Mouse (Mus musculus): ENCODE data around the gene Slc1a7. TPM values are rescaled to one million over a fixed set of nuclear protein-coding genes. Genes with fewer than 3 reads are reported as not detected.
A peak's percentile ranks its signal among the peaks of the same experiment; 100 is the strongest.

Gene Slc1a7
- polyA plus RNA-seq, 1 experiment from 2014 or later = 0.06 TPM

DNA sequence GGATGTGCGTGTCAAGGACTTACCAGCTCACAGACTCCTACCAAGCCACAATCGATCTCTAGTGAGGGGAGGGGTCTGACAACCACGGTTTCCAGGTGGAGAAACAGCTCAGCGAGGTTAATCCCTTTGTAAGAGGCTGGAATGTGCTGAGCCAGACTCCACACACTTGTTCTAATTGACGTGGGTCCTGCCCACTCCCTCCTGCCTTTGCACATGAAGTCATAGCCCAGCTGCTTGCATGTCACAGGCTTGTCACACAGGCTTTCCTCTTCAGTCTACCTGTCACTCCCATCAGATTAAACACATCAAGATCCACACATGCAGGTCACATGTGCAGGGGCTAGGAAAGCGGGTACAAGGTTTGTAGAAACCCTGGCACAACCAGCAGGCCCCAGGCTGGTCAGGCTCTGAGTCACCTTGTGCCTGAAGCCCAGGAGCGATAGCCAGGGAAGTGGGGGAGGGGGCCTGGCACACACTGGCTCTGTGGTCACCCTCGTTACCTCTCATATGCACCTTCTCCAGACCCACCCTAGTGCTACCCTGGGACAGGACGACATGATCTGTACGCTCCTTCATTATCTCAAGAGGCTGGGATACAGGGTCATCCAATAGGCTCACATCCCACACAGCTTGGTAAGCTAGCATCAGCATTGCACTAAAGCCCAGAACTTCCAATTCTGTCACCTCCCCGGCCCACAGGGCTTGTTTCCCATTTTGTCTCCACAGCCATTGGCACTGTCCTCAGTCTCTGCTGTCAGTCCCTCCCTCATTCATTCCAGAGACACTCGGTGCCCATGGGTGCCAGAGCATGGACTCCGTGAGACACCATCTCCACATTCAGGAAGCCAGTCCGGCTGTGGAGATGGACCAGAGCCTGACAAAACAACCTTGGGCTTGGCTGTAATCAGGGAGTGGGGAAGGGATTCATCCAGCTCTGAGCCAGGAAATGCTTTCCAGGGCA is 51.1 kb downstream of the Slc1a7 start:
- Histone ChIP-seq H3K27ac (0 out of 2 replicates have a peak overlapping the region, but pooled peaks have one; percentile 3), H3K27me3 (ENCODE audit: poor library complexity, severe bottlenecking) (peaks cover 17% of the 10 kb centered on the region; the same call in 1 of the 2 replicates), H3K36me3 (replicated peaks) (no peaks in the 10 kb centered on the region), H3K4me3 (no peak overlapping the region), H3K4me1 (peaks cover 24% of the 10 kb centered on the region), H3K9me3 (no peaks in the 10 kb centered on the region)
- no peak for DNase-seq (ENCODE audit: extremely low spot score, low spot score)
- 45% methylated on average over 14 of the region's 14 CpGs for WGBS

DNA sequence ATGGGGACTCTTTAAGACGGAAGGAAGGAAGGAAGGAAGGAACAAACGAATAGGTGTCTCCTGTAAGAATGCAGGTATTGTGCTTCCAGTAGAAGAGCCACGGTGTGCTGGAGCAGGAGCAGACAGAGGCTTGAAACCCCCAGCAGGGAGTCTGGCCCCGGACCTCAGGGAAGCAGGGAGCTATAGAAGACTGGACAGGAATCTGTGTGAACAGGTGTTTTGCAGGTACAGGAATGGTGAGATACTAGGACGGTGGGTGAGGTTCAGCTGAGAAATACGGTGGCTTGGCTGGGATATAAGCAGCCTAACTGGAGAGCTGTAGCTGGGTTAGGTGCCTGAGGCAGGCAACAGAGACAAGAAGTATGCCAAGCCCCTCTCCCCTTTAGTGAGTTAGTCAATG is 52.0 kb downstream of the Slc1a7 start:
- peaks cover 31% of the 10 kb centered on the region for H3K4me1 ChIP-seq
- 90% methylated on average over 6 of the region's 6 CpGs for WGBS
- no peak for DNase-seq (ENCODE audit: extremely low spot score, low spot score)

DNA sequence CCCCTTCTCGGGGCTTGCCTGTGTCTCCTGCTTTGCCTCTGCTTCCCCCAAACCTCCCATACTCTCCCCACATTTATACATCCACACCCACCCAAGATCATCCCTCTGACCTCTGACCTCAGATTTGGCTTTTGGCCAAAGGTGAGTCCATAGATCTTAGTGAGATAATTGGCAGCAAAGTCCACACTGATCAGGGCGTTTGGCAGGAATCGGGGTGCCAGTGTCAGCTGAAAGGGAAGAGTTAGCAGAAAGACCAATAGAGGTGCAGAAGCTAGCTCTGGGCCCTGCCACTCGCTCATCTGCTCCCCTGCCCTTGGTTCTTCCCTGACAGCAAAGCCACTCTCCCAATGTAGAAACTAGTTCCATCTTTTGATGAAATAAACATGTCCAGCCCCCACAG is 55.1 kb downstream of the Slc1a7 start:
- no peak for DNase-seq (ENCODE audit: extremely low spot score, low spot score)
- 85% methylated on average over 4 of the region's 4 CpGs for WGBS

More for the DNA sequence above, 52.0 kb downstream of the Slc1a7 start:
- no peaks in the 10 kb centered on the region for H3K36me3 ChIP-seq (replicated peaks)
- H3K27me3 ChIP-seq (ENCODE audit: poor library complexity, severe bottlenecking) = peaks cover 23% of the 10 kb centered on the region; the same call in 1 of the 2 replicates
- no peaks in the 10 kb centered on the region for H3K9me3 ChIP-seq
- H3K27ac ChIP-seq = no peak overlapping the region
- H3K4me3 ChIP-seq = no peak overlapping the region

DNA sequence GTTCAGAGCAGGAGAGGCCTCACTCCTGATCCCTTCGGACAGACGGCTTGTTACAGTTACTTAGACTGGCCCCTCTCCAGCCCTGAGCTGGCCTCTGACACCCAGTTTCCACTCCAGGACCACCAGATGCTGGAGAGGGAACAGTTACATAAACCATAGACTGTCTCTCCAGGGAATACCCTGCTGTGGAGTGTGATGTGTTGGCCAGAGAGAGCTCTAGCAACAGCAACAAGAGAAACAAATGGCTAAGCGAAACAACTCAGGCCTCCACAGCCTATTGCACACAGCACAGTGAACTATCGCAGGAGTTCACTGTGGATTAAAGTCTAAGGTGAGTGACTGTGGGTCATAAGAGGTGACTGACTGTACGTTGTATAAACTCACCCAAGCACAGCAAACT is 56.5 kb downstream of the Slc1a7 start:
- no peaks in the 10 kb centered on the region for H3K36me3 ChIP-seq (replicated peaks)
- DNase-seq (ENCODE audit: extremely low spot score, low spot score) = no peak
- H3K4me3 ChIP-seq = no peak overlapping the region
- H3K27me3 ChIP-seq (ENCODE audit: poor library complexity, severe bottlenecking) = peaks cover 56% of the 10 kb centered on the region
- 66% methylated on average over 5 of the region's 5 CpGs for WGBS
- no peaks in the 10 kb centered on the region for H3K9me3 ChIP-seq
- peaks cover 17% of the 10 kb centered on the region for H3K4me1 ChIP-seq
- H3K27ac ChIP-seq = no peak overlapping the region

More for the DNA sequence above, 55.1 kb downstream of the Slc1a7 start:
- Histone ChIP-seq H3K4me1 (peaks cover 32% of the 10 kb centered on the region), H3K27ac (no peak overlapping the region), H3K9me3 (no peaks in the 10 kb centered on the region), H3K4me3 (no peak overlapping the region), H3K27me3 (ENCODE audit: poor library complexity, severe bottlenecking) (peaks cover 42% of the 10 kb centered on the region), H3K36me3 (replicated peaks) (no peaks in the 10 kb centered on the region)

DNA sequence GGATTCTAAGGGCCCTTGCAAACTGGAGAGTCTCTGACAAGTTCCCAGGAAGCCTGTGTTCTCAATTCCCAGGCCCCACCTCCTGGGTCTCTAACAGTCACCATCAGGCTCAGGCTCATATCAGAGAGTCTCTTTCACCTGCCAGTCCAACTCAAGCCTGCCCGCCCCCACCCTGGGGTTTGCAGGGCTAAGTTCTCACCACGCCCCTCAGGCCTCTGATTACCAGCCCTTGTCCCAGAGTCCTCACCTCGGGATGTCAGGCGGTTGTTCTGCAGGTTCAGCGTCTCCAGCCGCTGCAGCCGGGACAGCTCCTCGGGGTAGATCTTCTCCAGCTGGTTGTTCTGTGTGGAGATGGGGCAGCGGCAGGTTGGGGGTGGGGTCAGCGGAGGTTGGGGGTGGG is 57.1 kb downstream of the Slc1a7 start:
- 1% methylated on average over 10 of the region's 10 CpGs for WGBS
- peaks cover 17% of the 10 kb centered on the region for H3K4me1 ChIP-seq
- DNase-seq (ENCODE audit: extremely low spot score, low spot score) = no peak

DNA sequence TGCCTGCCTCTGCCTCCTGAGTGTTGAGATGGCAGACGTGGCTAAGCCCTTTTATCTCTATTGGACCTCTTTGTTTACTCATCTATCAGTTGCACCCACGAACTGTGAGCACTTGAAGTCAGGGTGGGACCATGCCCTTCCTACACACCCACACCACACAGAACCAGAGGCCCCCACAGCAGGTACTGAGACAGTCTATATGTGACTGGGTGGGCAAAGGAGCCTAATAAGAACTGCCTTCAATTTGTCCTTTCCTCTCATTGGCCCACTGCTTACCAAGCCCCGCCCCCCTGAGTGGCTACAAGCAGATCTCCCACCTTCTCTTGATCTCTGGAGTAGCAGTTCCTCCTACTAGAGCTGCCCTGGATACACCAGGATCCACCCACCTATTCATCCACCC is 58.1 kb downstream of the Slc1a7 start:
- H3K27me3 ChIP-seq (ENCODE audit: poor library complexity, severe bottlenecking) = peaks cover 62% of the 10 kb centered on the region
- H3K9me3 ChIP-seq = no peaks in the 10 kb centered on the region
- H3K4me1 ChIP-seq = peaks cover 23% of the 10 kb centered on the region
- no peak for DNase-seq (ENCODE audit: extremely low spot score, low spot score)
- no peaks in the 10 kb centered on the region for H3K36me3 ChIP-seq (replicated peaks)
- 29% methylated on average over 3 of the region's 3 CpGs for WGBS
- no peak overlapping the region for H3K4me3 ChIP-seq
- H3K27ac ChIP-seq = no peak overlapping the region

More for the DNA sequence above, 57.1 kb downstream of the Slc1a7 start:
- peaks cover 58% of the 10 kb centered on the region for H3K27me3 ChIP-seq (ENCODE audit: poor library complexity, severe bottlenecking)
- H3K9me3 ChIP-seq = no peaks in the 10 kb centered on the region
- peak overlapping the region; percentile 48; the same call in 1 of the 2 replicates for H3K27ac ChIP-seq
- H3K36me3 ChIP-seq (replicated peaks) = no peaks in the 10 kb centered on the region
- H3K4me3 ChIP-seq = peak overlapping the region; percentile 32

DNA sequence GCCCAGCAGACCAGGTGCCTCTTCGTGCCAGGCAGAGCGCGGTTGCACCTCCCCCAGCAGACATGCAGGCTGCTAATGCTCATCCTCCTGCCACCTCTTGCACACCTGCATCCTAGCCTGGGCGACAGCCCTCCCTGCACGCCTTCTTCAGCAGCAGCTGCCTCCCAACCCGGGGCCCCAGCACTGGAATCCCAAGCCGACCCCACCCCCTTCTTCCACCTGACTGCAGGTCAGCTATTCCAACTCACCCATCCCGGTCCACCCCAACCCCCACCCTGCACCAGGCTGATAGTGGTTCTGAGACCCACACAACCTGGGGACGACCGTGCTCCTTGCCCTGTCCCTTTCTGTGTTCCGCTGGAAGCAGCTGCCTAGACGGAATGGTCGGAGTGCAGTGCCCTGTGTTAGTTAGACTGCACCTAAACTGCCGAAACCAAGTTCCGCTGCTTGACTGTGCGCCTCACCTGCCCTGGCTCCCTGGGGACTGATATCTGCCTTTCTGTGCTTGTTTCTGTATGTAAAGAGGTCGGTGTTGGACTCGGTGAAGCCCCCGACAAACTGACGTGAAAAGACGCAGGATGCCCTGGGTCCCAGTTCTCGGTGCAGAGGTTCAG is 62.9 kb downstream of the Slc1a7 start:
- no peak overlapping the region for H3K27ac ChIP-seq
- peak overlapping the region; percentile 65 for H3K4me3 ChIP-seq
- no peaks in the 10 kb centered on the region for H3K9me3 ChIP-seq
- H3K27me3 ChIP-seq (ENCODE audit: poor library complexity, severe bottlenecking) = peaks cover 78% of the 10 kb centered on the region
- peaks cover 25% of the 10 kb centered on the region for H3K4me1 ChIP-seq
- no peak for DNase-seq (ENCODE audit: extremely low spot score, low spot score)
- WGBS = 2% methylated on average over 22 of the region's 22 CpGs
- no peaks in the 10 kb centered on the region for H3K36me3 ChIP-seq (replicated peaks)

DNA sequence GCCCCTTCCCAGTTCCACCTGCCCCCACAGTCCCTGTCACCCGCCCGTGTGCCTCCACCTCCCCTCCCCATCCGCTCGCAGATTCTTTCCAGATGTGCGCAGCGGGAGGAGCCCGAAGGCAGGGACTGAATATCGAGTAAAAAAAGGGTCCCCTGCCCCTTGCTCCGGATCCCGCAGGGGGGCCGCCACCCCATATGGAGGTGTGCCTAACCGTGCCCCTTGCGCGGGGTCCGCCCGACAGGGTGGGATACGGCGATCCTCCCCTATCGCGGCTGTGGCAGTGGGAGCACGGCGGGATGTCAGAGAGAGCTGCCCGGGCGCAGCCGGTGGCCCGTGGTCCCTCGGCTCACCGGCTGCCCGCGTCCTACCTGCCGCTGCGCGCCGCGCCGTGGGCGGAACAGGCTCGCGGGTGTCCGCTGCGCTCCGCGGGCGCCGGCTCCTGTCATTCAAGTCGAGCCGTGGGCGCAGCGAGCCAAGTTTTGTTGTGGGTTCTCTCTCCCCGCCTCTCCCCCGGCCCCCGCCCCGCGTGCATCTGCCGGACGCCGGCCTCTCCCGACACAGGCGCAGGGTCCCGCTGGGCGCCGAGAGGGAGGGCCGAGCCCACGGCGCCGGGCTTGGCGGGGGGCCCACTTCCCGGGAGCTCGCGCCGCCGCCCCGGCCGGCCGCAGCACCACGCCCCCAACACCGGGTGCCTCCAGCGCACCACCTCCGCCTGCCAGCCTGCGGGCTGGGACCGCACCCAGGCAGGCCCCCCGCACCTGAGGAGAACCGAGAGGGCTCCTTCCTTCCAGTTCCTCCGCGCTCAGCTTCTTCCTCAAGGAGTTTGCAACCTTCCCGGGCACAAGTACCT is 63.6 kb downstream of the Slc1a7 start:
- DNase-seq (ENCODE audit: extremely low spot score, low spot score) = no peak
- Histone ChIP-seq H3K36me3 (replicated peaks) (no peaks in the 10 kb centered on the region), H3K27ac (peak overlapping the region; percentile 69), H3K9me3 (no peaks in the 10 kb centered on the region), H3K4me1 (peaks cover 25% of the 10 kb centered on the region), H3K4me3 (peak overlapping the region; percentile 65), H3K27me3 (ENCODE audit: poor library complexity, severe bottlenecking) (peaks cover 71% of the 10 kb centered on the region)
- under 1% methylated on average over 84 of the region's 86 CpGs for WGBS

DNA sequence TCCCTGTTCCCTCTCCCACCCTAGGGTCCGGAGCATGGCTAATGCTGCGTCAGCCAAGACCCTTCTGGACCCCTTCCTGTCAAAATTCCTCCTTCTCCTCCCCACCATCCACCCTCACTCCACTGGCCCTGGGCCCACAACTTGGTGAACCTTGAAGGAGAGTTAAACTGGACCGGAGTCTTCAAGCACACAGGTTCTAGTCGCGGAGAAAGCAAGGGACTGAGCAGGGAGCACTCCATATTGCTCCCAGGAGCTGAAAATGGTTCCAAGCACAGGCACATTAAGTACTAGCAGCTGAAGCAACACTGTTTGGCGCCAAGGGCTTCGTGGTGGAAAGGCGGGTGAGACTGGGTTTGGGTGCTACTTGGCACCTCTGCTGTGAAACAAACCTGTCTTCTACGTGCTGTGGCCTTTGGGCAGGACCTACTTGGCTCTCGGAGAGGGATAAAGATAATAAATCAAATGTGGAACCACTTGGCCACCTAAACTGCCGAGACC is 64.3 kb downstream of the Slc1a7 start:
- 37% methylated on average over 11 of the region's 11 CpGs for WGBS

DNA sequence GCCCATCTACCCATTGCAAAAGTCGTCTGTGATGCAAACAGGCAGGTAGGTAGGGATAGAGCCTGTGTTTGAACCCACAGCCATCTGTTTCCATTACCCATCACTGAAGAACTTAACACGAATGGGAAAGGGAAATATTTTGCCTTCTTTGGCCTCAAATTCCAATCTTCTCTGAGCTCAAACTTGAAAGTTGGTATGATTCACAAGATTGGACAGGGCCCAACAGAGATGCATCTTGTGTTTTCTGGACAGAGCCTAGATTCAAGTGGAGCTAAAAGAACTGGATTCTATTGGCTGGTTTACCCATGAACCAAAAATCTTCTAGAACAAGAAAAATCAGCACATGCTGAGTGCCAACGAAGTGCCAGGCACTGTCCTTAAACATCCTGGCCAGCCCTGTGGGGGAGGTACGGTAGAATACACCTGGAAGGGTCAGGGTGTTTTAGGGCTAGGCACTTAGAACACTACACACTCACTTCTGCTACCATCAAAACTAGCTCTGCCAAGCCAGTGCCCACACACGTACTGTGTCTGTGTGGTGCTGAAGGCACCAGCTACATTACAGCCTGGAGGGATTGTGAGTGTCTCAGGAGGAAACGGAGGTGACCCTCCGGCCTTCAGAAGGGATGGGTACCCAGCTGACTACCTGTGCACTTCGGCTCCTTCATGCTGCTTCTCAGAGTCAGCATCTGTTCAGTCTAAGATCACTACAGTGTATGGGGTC is 65.1 kb downstream of the Slc1a7 start:
- no peaks in the 10 kb centered on the region for H3K36me3 ChIP-seq (replicated peaks)
- no peak overlapping the region for H3K4me3 ChIP-seq
- H3K4me1 ChIP-seq = peaks cover 25% of the 10 kb centered on the region
- no peak overlapping the region for H3K27ac ChIP-seq
- 87% methylated on average over 8 of the region's 8 CpGs for WGBS
- H3K9me3 ChIP-seq = no peaks in the 10 kb centered on the region
- no peak for DNase-seq (ENCODE audit: extremely low spot score, low spot score)
- peaks cover 62% of the 10 kb centered on the region for H3K27me3 ChIP-seq (ENCODE audit: poor library complexity, severe bottlenecking)

More for the DNA sequence above, 64.3 kb downstream of the Slc1a7 start:
- no peak for DNase-seq (ENCODE audit: extremely low spot score, low spot score)
- H3K27ac ChIP-seq = no peak overlapping the region
- H3K4me1 ChIP-seq = peaks cover 25% of the 10 kb centered on the region
- H3K36me3 ChIP-seq (replicated peaks) = no peaks in the 10 kb centered on the region
- peak overlapping the region; percentile 65 for H3K4me3 ChIP-seq
- peaks cover 70% of the 10 kb centered on the region for H3K27me3 ChIP-seq (ENCODE audit: poor library complexity, severe bottlenecking)
- no peaks in the 10 kb centered on the region for H3K9me3 ChIP-seq

DNA sequence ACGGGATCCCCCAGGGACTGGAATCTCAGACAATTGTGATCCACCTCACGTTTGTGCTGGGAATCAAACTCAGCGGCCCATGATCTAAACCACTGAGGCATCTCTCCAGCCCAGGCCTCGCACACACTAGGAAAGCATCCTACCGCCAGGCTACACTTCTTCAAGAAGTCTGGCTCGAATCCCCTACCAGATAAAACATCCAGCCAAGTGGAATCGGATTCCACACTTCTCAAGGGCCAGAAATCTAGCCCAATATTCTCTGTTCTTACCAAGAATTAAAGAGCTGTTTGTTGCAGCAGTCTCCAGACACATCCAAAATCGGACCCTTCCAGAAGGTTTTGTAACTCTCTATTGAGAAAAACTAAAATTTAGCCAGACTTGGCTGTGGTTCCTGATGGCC is 68.9 kb downstream of the Slc1a7 start:
- 81% methylated on average over 8 of the region's 8 CpGs for WGBS
- no peak overlapping the region for H3K4me3 ChIP-seq
- no peaks in the 10 kb centered on the region for H3K9me3 ChIP-seq
- H3K4me1 ChIP-seq = peaks cover 17% of the 10 kb centered on the region
- peaks cover 24% of the 10 kb centered on the region for H3K27me3 ChIP-seq (ENCODE audit: poor library complexity, severe bottlenecking)
- H3K36me3 ChIP-seq (replicated peaks) = peaks cover 3% of the 10 kb centered on the region
- DNase-seq (ENCODE audit: extremely low spot score, low spot score) = no peak
- no peak overlapping the region for H3K27ac ChIP-seq
